Mouse (Mus musculus): ENCODE measurements around the gene Rnf169. TPM values are rescaled to one million over a fixed set of nuclear protein-coding genes. Genes with fewer than 3 reads are reported as not detected.

The Rnf169 gene
- 1.6 TPM in 2 replicates for polyA plus RNA-seq (2012; rRNA removed)

GRCm38 (mm10) chr7:99980132-99980591 lies at the start of gene Rnf169:
Gene Rnf169, minus strand, starts transcription at chr7:99980448.
- Histone ChIP-seq H3K36me3 (ENCODE audit: control insufficient read depth, insufficient read depth, low read length) (no peaks in the 10 kb centered on the region), H3K27me3 (ENCODE audit: control insufficient read depth, insufficient read depth, low read length) (no peaks in the 10 kb centered on the region), H3K4me1 (ENCODE audit: control insufficient read depth, insufficient read depth, low read length) (peaks cover 13% of the 10 kb centered on the region; the same call in 1 of the 2 replicates), H3K27ac (ENCODE audit: control insufficient read depth, insufficient read depth, low read depth, low read length) (peak within 1 kb of the TSS; percentile 98), H3K4me3 (ENCODE audit: control insufficient read depth, low read depth, low read length) (peak within 1 kb of the TSS; percentile 97)
- TF ChIP-seq POLR2A (IDR thresholded peaks at IDR 0.05; ENCODE audit: control insufficient read depth, low read depth, low read length) (peak; percentile 94), CTCF (IDR thresholded peaks at IDR 0.05; ENCODE audit: control insufficient read depth, insufficient read depth, insufficient replicate concordance, low read depth, low read length) (no peak)

DNA sequence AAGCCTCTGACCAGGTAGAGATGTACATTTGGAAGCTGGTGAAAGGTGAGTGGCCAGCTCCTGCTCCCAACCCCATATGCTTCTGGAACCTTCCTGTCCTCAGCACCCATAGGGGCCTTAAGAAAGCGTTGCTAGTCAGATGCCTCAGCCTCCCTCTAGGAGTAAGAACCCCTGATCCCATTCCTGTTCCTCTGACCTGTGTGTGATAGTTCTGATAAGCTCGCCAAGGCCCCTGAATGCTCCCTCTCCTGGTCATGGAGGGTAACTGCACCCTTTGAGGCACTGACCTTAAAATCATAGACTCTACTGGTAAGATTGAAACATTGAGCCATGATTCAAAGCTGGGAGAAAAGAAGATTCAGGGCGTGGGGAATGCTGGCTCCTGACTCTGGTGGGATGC lies 49.1 kb upstream of the Rnf169 start:
- no peaks in the 10 kb centered on the region for H3K27me3 ChIP-seq (ENCODE audit: control insufficient read depth, insufficient read depth, low read length)
- no peak overlapping the region for H3K4me3 ChIP-seq (ENCODE audit: control insufficient read depth, low read depth, low read length)
- no peaks in the 10 kb centered on the region for H3K4me1 ChIP-seq (ENCODE audit: control insufficient read depth, insufficient read depth, low read length)
- TF ChIP-seq POLR2A (IDR thresholded peaks at IDR 0.05; ENCODE audit: control insufficient read depth, low read depth, low read length) (no peak), CTCF (IDR thresholded peaks at IDR 0.05; ENCODE audit: control insufficient read depth, insufficient read depth, insufficient replicate concordance, low read depth, low read length) (peak; percentile 70; the same call in 1 of the 2 replicates)
- H3K27ac ChIP-seq (ENCODE audit: control insufficient read depth, insufficient read depth, low read depth, low read length): no peak overlapping the region
- no peaks in the 10 kb centered on the region for H3K36me3 ChIP-seq (ENCODE audit: control insufficient read depth, insufficient read depth, low read length)

DNA sequence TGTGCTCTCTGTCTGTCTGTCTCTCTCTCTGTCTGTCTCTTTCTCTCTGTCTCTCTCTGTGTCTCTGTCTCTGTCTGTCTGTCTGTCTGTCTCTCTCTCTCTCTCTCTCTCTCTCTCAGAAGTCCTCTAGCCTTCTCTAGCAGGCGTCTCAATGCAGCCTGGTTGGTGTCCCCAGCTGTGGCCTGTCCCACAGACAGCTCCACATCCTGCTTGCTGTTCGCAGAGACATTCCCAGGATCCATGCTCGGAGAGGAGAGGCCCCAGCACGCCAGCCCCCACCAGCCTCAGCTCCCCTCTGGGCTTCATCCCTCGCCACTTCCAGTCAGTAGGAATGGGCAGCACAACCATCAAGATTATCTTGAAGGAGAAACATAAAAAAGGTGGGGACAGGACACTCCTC lies 47.1 kb upstream of the Rnf169 start:
- Histone ChIP-seq H3K36me3 (ENCODE audit: control insufficient read depth, insufficient read depth, low read length) (no peaks in the 10 kb centered on the region), H3K27ac (ENCODE audit: control insufficient read depth, insufficient read depth, low read depth, low read length) (no peak overlapping the region), H3K4me1 (ENCODE audit: control insufficient read depth, insufficient read depth, low read length) (no peaks in the 10 kb centered on the region), H3K27me3 (ENCODE audit: control insufficient read depth, insufficient read depth, low read length) (no peaks in the 10 kb centered on the region), H3K4me3 (ENCODE audit: control insufficient read depth, low read depth, low read length) (no peak overlapping the region)
- TF ChIP-seq CTCF (IDR thresholded peaks at IDR 0.05; ENCODE audit: control insufficient read depth, insufficient read depth, insufficient replicate concordance, low read depth, low read length) (no peak), POLR2A (IDR thresholded peaks at IDR 0.05; ENCODE audit: control insufficient read depth, low read depth, low read length) (no peak)

GRCm38 (mm10) chr7:100017056-100017455 lies 36.8 kb upstream of the Rnf169 start:
- Histone ChIP-seq H3K27ac (ENCODE audit: control insufficient read depth, insufficient read depth, low read depth, low read length) (no peak overlapping the region), H3K27me3 (ENCODE audit: control insufficient read depth, insufficient read depth, low read length) (no peaks in the 10 kb centered on the region), H3K36me3 (ENCODE audit: control insufficient read depth, insufficient read depth, low read length) (no peaks in the 10 kb centered on the region), H3K4me1 (ENCODE audit: control insufficient read depth, insufficient read depth, low read length) (no peaks in the 10 kb centered on the region), H3K4me3 (ENCODE audit: control insufficient read depth, low read depth, low read length) (no peak overlapping the region)
- TF ChIP-seq CTCF (IDR thresholded peaks at IDR 0.05; ENCODE audit: control insufficient read depth, insufficient read depth, insufficient replicate concordance, low read depth, low read length): no peak
- no peak for TF ChIP-seq POLR2A (IDR thresholded peaks at IDR 0.05; ENCODE audit: control insufficient read depth, low read depth, low read length)

GRCm38 (mm10) chr7:100014123-100014600 lies 33.9 kb upstream of the Rnf169 start:
- Histone ChIP-seq H3K27ac (ENCODE audit: control insufficient read depth, insufficient read depth, low read depth, low read length) (no peak overlapping the region), H3K4me1 (ENCODE audit: control insufficient read depth, insufficient read depth, low read length) (peaks cover 2% of the 10 kb centered on the region; the same call in 1 of the 2 replicates), H3K4me3 (ENCODE audit: control insufficient read depth, low read depth, low read length) (no peak overlapping the region), H3K27me3 (ENCODE audit: control insufficient read depth, insufficient read depth, low read length) (no peaks in the 10 kb centered on the region), H3K36me3 (ENCODE audit: control insufficient read depth, insufficient read depth, low read length) (no peaks in the 10 kb centered on the region)
- TF ChIP-seq CTCF (IDR thresholded peaks at IDR 0.05; ENCODE audit: control insufficient read depth, insufficient read depth, insufficient replicate concordance, low read depth, low read length) (no peak), POLR2A (IDR thresholded peaks at IDR 0.05; ENCODE audit: control insufficient read depth, low read depth, low read length) (no peak)

DNA sequence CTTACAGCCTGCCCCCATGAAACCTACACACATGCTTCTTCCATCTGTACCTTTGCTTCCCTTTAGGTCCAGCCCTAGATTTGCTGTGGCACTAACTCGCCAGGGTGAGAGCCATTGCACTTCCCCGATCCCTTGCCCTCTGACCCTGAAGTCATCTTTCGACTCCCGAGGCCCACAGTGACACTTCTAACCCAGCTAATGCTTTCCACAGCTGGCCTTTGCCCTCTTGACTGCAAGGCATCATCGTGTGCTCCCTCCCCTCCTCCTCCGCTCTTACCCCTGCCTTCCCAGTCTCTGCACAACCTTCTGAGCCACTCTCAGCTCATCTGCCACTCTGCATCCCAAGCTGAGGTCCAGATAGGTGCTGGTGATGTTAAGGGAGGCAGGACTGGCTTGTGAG lies 32.3 kb upstream of the Rnf169 start:
- H3K27ac ChIP-seq (ENCODE audit: control insufficient read depth, insufficient read depth, low read depth, low read length): no peak overlapping the region
- H3K27me3 ChIP-seq (ENCODE audit: control insufficient read depth, insufficient read depth, low read length): no peaks in the 10 kb centered on the region
- H3K4me1 ChIP-seq (ENCODE audit: control insufficient read depth, insufficient read depth, low read length): peaks cover 2% of the 10 kb centered on the region; the same call in 1 of the 2 replicates
- TF ChIP-seq POLR2A (IDR thresholded peaks at IDR 0.05; ENCODE audit: control insufficient read depth, low read depth, low read length): no peak
- no peak for TF ChIP-seq CTCF (IDR thresholded peaks at IDR 0.05; ENCODE audit: control insufficient read depth, insufficient read depth, insufficient replicate concordance, low read depth, low read length)
- H3K36me3 ChIP-seq (ENCODE audit: control insufficient read depth, insufficient read depth, low read length): no peaks in the 10 kb centered on the region
- H3K4me3 ChIP-seq (ENCODE audit: control insufficient read depth, low read depth, low read length): peak overlapping the region; percentile 73

DNA sequence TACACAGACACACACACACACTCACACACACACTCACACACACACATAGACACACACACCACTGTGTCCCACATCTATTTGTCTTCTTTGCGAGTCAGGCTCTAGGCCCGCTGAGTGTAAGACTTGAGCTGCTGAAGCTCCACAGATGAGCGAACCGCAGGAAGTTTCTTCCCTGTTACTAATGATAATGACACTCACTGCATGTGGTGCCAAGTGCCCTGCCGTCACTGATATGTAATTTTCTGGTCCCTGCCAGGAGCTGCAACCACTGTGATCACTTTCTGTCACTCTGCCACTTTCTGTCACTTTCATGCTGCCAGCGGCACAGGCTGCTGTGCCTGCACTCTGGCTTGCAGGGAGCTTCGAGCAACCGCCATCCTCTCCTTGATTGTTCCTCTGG lies 31.8 kb upstream of the Rnf169 start:
- no peaks in the 10 kb centered on the region for H3K36me3 ChIP-seq (ENCODE audit: control insufficient read depth, insufficient read depth, low read length)
- no peak for TF ChIP-seq CTCF (IDR thresholded peaks at IDR 0.05; ENCODE audit: control insufficient read depth, insufficient read depth, insufficient replicate concordance, low read depth, low read length)
- TF ChIP-seq POLR2A (IDR thresholded peaks at IDR 0.05; ENCODE audit: control insufficient read depth, low read depth, low read length): no peak

More for the DNA sequence above, 31.8 kb upstream of the Rnf169 start:
- Histone ChIP-seq H3K4me1 (ENCODE audit: control insufficient read depth, insufficient read depth, low read length) (peaks cover 2% of the 10 kb centered on the region; the same call in 1 of the 2 replicates), H3K27me3 (ENCODE audit: control insufficient read depth, insufficient read depth, low read length) (no peaks in the 10 kb centered on the region), H3K27ac (ENCODE audit: control insufficient read depth, insufficient read depth, low read depth, low read length) (no peak overlapping the region), H3K4me3 (ENCODE audit: control insufficient read depth, low read depth, low read length) (peak overlapping the region; percentile 73)
